Mouse (Mus musculus) kidney, adult 2 months (tissue): ENCODE data around the gene Cysrt1.

ENCODE experiments used
- CTCF ChIP-seq: fragments of 200-500 bp; conservative IDR thresholded peaks from 2 replicates; pipeline ENCODE4 v1.5.1; 2011; ENCODE audit warnings: low read depth, mild to moderate bottlenecking, control low read depth, low read length, moderate library complexity, mixed read lengths; ENCODE audit not compliant: insufficient read depth, insufficient read length
- POLR2A ChIP-seq: fragments of 200-500 bp; IDR thresholded peaks from one replicate; pipeline ENCODE4 v1.6.1; 2011; ENCODE audit warnings: low read depth, low read length, control low read depth

- TF ChIP-seq CTCF (no peak), POLR2A (no peak)
These were observed 44.8 kb upstream of the Cysrt1 start for GRCm38 (mm10) chr2:25286837-25287636.
